Mouse (Mus musculus): ENCODE measurements around the gene St6galnac3.
A peak's percentile ranks its signal among the peaks of the same experiment; 100 is the strongest.

Gene St6galnac3

GRCm38 (mm10) chr3:153289971-153290370 is 435.0 kb downstream of the St6galnac3 start:
- no peak for DNase-seq (ENCODE audit: low spot score in 2 of 2)

- DNase-seq (ENCODE audit: low spot score in 2 of 2), result no peak
Measured at GRCm38 (mm10) chr3:153287564-153287963, 437.4 kb downstream of the St6galnac3 start.

GRCm38 (mm10) chr3:153287081-153287480 is 437.9 kb downstream of the St6galnac3 start:
- no peak for DNase-seq (ENCODE audit: low spot score in 2 of 2)

GRCm38 (mm10) chr3:153282123-153282765 is 442.7 kb downstream of the St6galnac3 start:
- no peak for DNase-seq (ENCODE audit: low spot score in 2 of 2)

- DNase-seq (ENCODE audit: low spot score in 2 of 2), result no peak
Measured at GRCm38 (mm10) chr3:153278249-153278648, 446.7 kb downstream of the St6galnac3 start.

- no peak for DNase-seq (ENCODE audit: low spot score in 2 of 2)
Measured at GRCm38 (mm10) chr3:153277389-153277999, 447.5 kb downstream of the St6galnac3 start.

- DNase-seq (ENCODE audit: low spot score in 2 of 2), result no peak
Measured at GRCm38 (mm10) chr3:153276830-153277388, 448.1 kb downstream of the St6galnac3 start.

GRCm38 (mm10) chr3:153276101-153276829 is 448.7 kb downstream of the St6galnac3 start:
- no peak for DNase-seq (ENCODE audit: low spot score in 2 of 2)

GRCm38 (mm10) chr3:153272241-153272640 is 452.7 kb downstream of the St6galnac3 start:
- DNase-seq (ENCODE audit: low spot score in 2 of 2), result no peak

- no peak for DNase-seq (ENCODE audit: low spot score in 2 of 2)
Measured at GRCm38 (mm10) chr3:153267397-153267796, 457.6 kb downstream of the St6galnac3 start.

- no peak for DNase-seq (ENCODE audit: low spot score in 2 of 2)
Measured at GRCm38 (mm10) chr3:153261985-153262384, 463.0 kb downstream of the St6galnac3 start.

GRCm38 (mm10) chr3:153260225-153260933 is 464.6 kb downstream of the St6galnac3 start:
- no peak for DNase-seq (ENCODE audit: low spot score in 2 of 2)

- no peak for DNase-seq (ENCODE audit: low spot score in 2 of 2)
Measured at GRCm38 (mm10) chr3:153255910-153256309, 469.1 kb downstream of the St6galnac3 start.

GRCm38 (mm10) chr3:153251653-153252052 is 473.3 kb downstream of the St6galnac3 start:
- DNase-seq (ENCODE audit: low spot score in 2 of 2), result no peak

- peak; percentile 56 to 80 for DNase-seq (ENCODE audit: low spot score in 2 of 2)
Measured at GRCm38 (mm10) chr3:153250598-153251257, 474.2 kb downstream of the St6galnac3 start.

GRCm38 (mm10) chr3:153248866-153249265 is 476.1 kb downstream of the St6galnac3 start:
- DNase-seq (ENCODE audit: low spot score in 2 of 2), result no peak

GRCm38 (mm10) chr3:153248029-153248428 is 476.9 kb downstream of the St6galnac3 start:
- no peak for DNase-seq (ENCODE audit: low spot score in 2 of 2)

GRCm38 (mm10) chr3:153242524-153242923 is 482.4 kb downstream of the St6galnac3 start:
- no peak for DNase-seq (ENCODE audit: low spot score in 2 of 2)

GRCm38 (mm10) chr3:153241134-153241533 is 483.8 kb downstream of the St6galnac3 start:
- no peak for DNase-seq (ENCODE audit: low spot score in 2 of 2)

- DNase-seq (ENCODE audit: low spot score in 2 of 2), result no peak
Measured at GRCm38 (mm10) chr3:153240366-153240765, 484.6 kb downstream of the St6galnac3 start.

- no peak for DNase-seq (ENCODE audit: low spot score in 2 of 2)
Measured at GRCm38 (mm10) chr3:153238381-153238780, 486.6 kb downstream of the St6galnac3 start.
